Mouse (Mus musculus) liver, embryonic 12.5 days (tissue): ENCODE results near the gene Frzb. TPM values are rescaled to one million over a fixed set of nuclear protein-coding genes. Genes with fewer than 3 reads are reported as not detected.

Experiments used
- ATAC-seq: fragments of 200-750 bp; cut with Nextera tagmentation; 2 replicates; pipeline ENCODE4 v1.8.0; 2017; ENCODE audit warnings: moderate number of reproducible peaks, mild to moderate bottlenecking, moderate library complexity
- H3K27ac ChIP-seq: fragments of 300-500 bp; sonication (generic); 2 replicates; pipeline ENCODE4 v1.5.1; 2016; ENCODE audit warnings: mild to moderate bottlenecking
- H3K27me3 ChIP-seq: fragments of 300-500 bp; sonication (generic); replicated peaks from 2 replicates; pipeline ENCODE4 v1.6.1; 2016; ENCODE audit warnings: mild to moderate bottlenecking, moderate library complexity
- H3K36me3 ChIP-seq: fragments of 300-500 bp; sonication (generic); 2 replicates; pipeline ENCODE4 v1.6.1; 2016; ENCODE audit warnings: mild to moderate bottlenecking, moderate library complexity
- H3K4me1 ChIP-seq: fragments of 300-500 bp; sonication (generic); 2 replicates; pipeline ENCODE4 v1.6.1; 2016
- H3K4me2 ChIP-seq: fragments of 300-500 bp; sonication (generic); 2 replicates; pipeline ENCODE4 v1.6.1; 2016; ENCODE audit warnings: mild to moderate bottlenecking, moderate library complexity
- H3K4me3 ChIP-seq: fragments of 300-500 bp; sonication (generic); 2 replicates; pipeline ENCODE4 v1.5.1; 2016; ENCODE audit warnings: mild to moderate bottlenecking, moderate library complexity
- H3K9ac ChIP-seq: fragments of 300-500 bp; sonication (generic); 2 replicates; pipeline ENCODE4 v1.6.1; 2016; ENCODE audit warnings: mild to moderate bottlenecking, moderate library complexity
- H3K9me3 ChIP-seq: fragments of 300-500 bp; sonication (generic); replicated peaks from 2 replicates; pipeline ENCODE4 v1.6.1; 2016; ENCODE audit warnings: mild to moderate bottlenecking, moderate library complexity
- WGBS: fragments of 180-500 bp; shearing (Covaris S2); methylation state at CpG from one replicate; pipeline ENCODE4 v1.1.7; 2016; ENCODE audit not compliant: insufficient replicate concordance; 5-methylcytosine and 5-hydroxymethylcytosine counted together
- polyA plus RNA-seq: library from polyadenylated mRNA; unstranded; fragments of >200 nt; fragmentation: Nextera tagmentation; extraction: Ambion mirVana; gene quantifications from 2 replicates; pipeline ENCODE4 v1.2.1, GENCODE M21; 2016

Gene Frzb
- polyA plus RNA-seq, 1 experiment from 2014 or later: 1.6 TPM

- no peak overlapping the region for H3K4me3 ChIP-seq
- H3K36me3 ChIP-seq: no peaks in the 10 kb centered on the region
- WGBS: 46% methylated on average over 10 of the region's 10 CpGs
- no peak overlapping the region for H3K9ac ChIP-seq
- peaks cover 5% of the 10 kb centered on the region; the same call in 1 of the 2 replicates for H3K9me3 ChIP-seq
- no peak overlapping the region for H3K27ac ChIP-seq
- H3K4me2 ChIP-seq: no peak overlapping the region
- ATAC-seq: no peak
- H3K27me3 ChIP-seq: peaks cover 57% of the 10 kb centered on the region
- peaks cover 12% of the 10 kb centered on the region; the same call in 1 of the 2 replicates for H3K4me1 ChIP-seq
Measured at GRCm38 (mm10) chr2:80445491-80445890, 1.9 kb downstream of the Frzb start.

GRCm38 (mm10) chr2:80444418-80445365, 2.7 kb downstream of the Frzb start:
- WGBS: 63% methylated on average over 14 of the region's 14 CpGs
- no peak overlapping the region for H3K4me2 ChIP-seq
- H3K9ac ChIP-seq: no peak overlapping the region
- H3K27ac ChIP-seq: no peak overlapping the region
- H3K4me1 ChIP-seq: peaks cover 12% of the 10 kb centered on the region; the same call in 1 of the 2 replicates
- peaks cover 53% of the 10 kb centered on the region for H3K27me3 ChIP-seq
- no peak for ATAC-seq
- H3K4me3 ChIP-seq: no peak overlapping the region
- no peaks in the 10 kb centered on the region for H3K36me3 ChIP-seq
- peaks cover 5% of the 10 kb centered on the region; the same call in 1 of the 2 replicates for H3K9me3 ChIP-seq

- H3K9me3 ChIP-seq: peaks cover 5% of the 10 kb centered on the region; the same call in 1 of the 2 replicates
- H3K4me1 ChIP-seq: peaks cover 12% of the 10 kb centered on the region; the same call in 1 of the 2 replicates
- H3K9ac ChIP-seq: no peak overlapping the region
- no peak overlapping the region for H3K4me2 ChIP-seq
- no peak overlapping the region for H3K27ac ChIP-seq
- H3K36me3 ChIP-seq: no peaks in the 10 kb centered on the region
- ATAC-seq: no peak
- WGBS: 84% methylated on average over 2 of the region's 2 CpGs
- peaks cover 48% of the 10 kb centered on the region for H3K27me3 ChIP-seq
- H3K4me3 ChIP-seq: no peak overlapping the region
Measured at GRCm38 (mm10) chr2:80443962-80444361, 3.5 kb downstream of the Frzb start.

GRCm38 (mm10) chr2:80441386-80441785, 6.0 kb downstream of the Frzb start:
- no peak overlapping the region for H3K27ac ChIP-seq
- no peak overlapping the region for H3K4me3 ChIP-seq
- whole genome bisulfite sequencing: 89% methylated on average over 3 of the region's 3 CpGs
- H3K9ac ChIP-seq: no peak overlapping the region
- ATAC-seq: no peak
- H3K36me3 ChIP-seq: no peaks in the 10 kb centered on the region
- H3K4me2 ChIP-seq: no peak overlapping the region
- peaks cover 5% of the 10 kb centered on the region; the same call in 1 of the 2 replicates for H3K9me3 ChIP-seq
- peaks cover 25% of the 10 kb centered on the region for H3K27me3 ChIP-seq
- peaks cover 1% of the 10 kb centered on the region; the same call in 1 of the 2 replicates for H3K4me1 ChIP-seq

GRCm38 (mm10) chr2:80438854-80439253, 8.6 kb downstream of the Frzb start:
- peaks cover under 1% of the 10 kb centered on the region; the same call in 1 of the 2 replicates for H3K27me3 ChIP-seq
- H3K4me3 ChIP-seq: no peak overlapping the region
- 0 out of 2 replicates have a peak, but pooled peaks cover under 1% of the 10 kb centered on the region for H3K9me3 ChIP-seq
- H3K4me1 ChIP-seq: no peaks in the 10 kb centered on the region
- H3K36me3 ChIP-seq: no peaks in the 10 kb centered on the region
- no peak overlapping the region for H3K9ac ChIP-seq
- 68% methylated on average over 3 of the region's 3 CpGs for WGBS
- no peak overlapping the region for H3K4me2 ChIP-seq
- no peak for ATAC-seq
- no peak overlapping the region for H3K27ac ChIP-seq

GRCm38 (mm10) chr2:80437401-80437800, 10.0 kb downstream of the Frzb start:
- H3K4me3 ChIP-seq: no peak overlapping the region
- no peaks in the 10 kb centered on the region for H3K36me3 ChIP-seq
- no peaks in the 10 kb centered on the region for H3K9me3 ChIP-seq
- no peak overlapping the region for H3K9ac ChIP-seq
- 52% methylated on average over 2 of the region's 2 CpGs for WGBS
- ATAC-seq: no peak
- H3K27me3 ChIP-seq: no peaks in the 10 kb centered on the region
- no peak overlapping the region for H3K4me2 ChIP-seq
- no peak overlapping the region for H3K27ac ChIP-seq
- no peaks in the 10 kb centered on the region for H3K4me1 ChIP-seq

- Histone ChIP-seq H3K36me3 (no peaks in the 10 kb centered on the region), H3K4me2 (no peak overlapping the region), H3K9me3 (no peaks in the 10 kb centered on the region), H3K9ac (no peak overlapping the region), H3K4me3 (no peak overlapping the region), H3K27me3 (no peaks in the 10 kb centered on the region), H3K27ac (no peak overlapping the region), H3K4me1 (no peaks in the 10 kb centered on the region)
- 56% methylated on average over 11 of the region's 11 CpGs for WGBS
- ATAC-seq: no peak
Measured at GRCm38 (mm10) chr2:80434783-80435572, 12.4 kb downstream of the Frzb start.

GRCm38 (mm10) chr2:80433254-80433876, 14.1 kb downstream of the Frzb start:
- no peak overlapping the region for H3K27ac ChIP-seq
- H3K4me2 ChIP-seq: no peak overlapping the region
- no peaks in the 10 kb centered on the region for H3K9me3 ChIP-seq
- 63% methylated on average over 6 of the region's 6 CpGs for WGBS
- no peaks in the 10 kb centered on the region for H3K36me3 ChIP-seq
- H3K4me3 ChIP-seq: no peak overlapping the region
- no peaks in the 10 kb centered on the region for H3K27me3 ChIP-seq
- H3K4me1 ChIP-seq: no peaks in the 10 kb centered on the region
- H3K9ac ChIP-seq: no peak overlapping the region
- no peak for ATAC-seq

GRCm38 (mm10) chr2:80430357-80431053, 16.9 kb downstream of the Frzb start:
- Histone ChIP-seq H3K9ac (no peak overlapping the region), H3K27ac (no peak overlapping the region), H3K9me3 (no peaks in the 10 kb centered on the region), H3K4me2 (no peak overlapping the region), H3K4me1 (no peaks in the 10 kb centered on the region), H3K36me3 (no peaks in the 10 kb centered on the region), H3K27me3 (no peaks in the 10 kb centered on the region), H3K4me3 (no peak overlapping the region)
- 43% methylated on average over 1 of the region's 1 CpGs for WGBS
- no peak for ATAC-seq

GRCm38 (mm10) chr2:80423116-80423515, 24.3 kb downstream of the Frzb start:
- Histone ChIP-seq H3K4me1 (no peaks in the 10 kb centered on the region), H3K27ac (no peak overlapping the region), H3K36me3 (no peaks in the 10 kb centered on the region), H3K4me3 (no peak overlapping the region), H3K27me3 (no peaks in the 10 kb centered on the region), H3K9me3 (no peaks in the 10 kb centered on the region), H3K4me2 (no peak overlapping the region), H3K9ac (no peak overlapping the region)
- 77% methylated on average over 5 of the region's 5 CpGs for WGBS
- no peak for ATAC-seq

GRCm38 (mm10) chr2:80421990-80422389, 25.4 kb downstream of the Frzb start:
- Histone ChIP-seq H3K27me3 (no peaks in the 10 kb centered on the region), H3K4me3 (no peak overlapping the region), H3K27ac (no peak overlapping the region), H3K4me2 (no peak overlapping the region), H3K9ac (no peak overlapping the region), H3K9me3 (no peaks in the 10 kb centered on the region), H3K4me1 (no peaks in the 10 kb centered on the region), H3K36me3 (no peaks in the 10 kb centered on the region)
- no peak for ATAC-seq
- 4% methylated on average over 1 of the region's 1 CpGs for WGBS
